9 mouse cellular contexts compared by ENCODE assay signal in genomic region chr19:53369469-53370043, GRCm38 (mm10). TPM values are rescaled to one million over a fixed set of nuclear protein-coding genes. Genes with fewer than 3 reads are reported as not detected.
DNase-seq lines count a peak whose midpoint lies in the region; ATAC-seq and TF ChIP-seq lines count a peak whose summit lies in the region.
"Had no signal": no experiment of that assay in that cellular context is flagged by ENCODE, and none has a peak within 500 bp of the region (broad histone marks: within the 10 kb centered on the region; RNA-seq: fewer than 3 reads in every experiment).

No protein-coding gene starts in this region.

- TF ChIP-seq CTCF in stomach, postnatal 0 days (IDR thresholded peaks at IDR 0.05; ENCODE audit: low read depth): peak; percentile 92

- WGBS in forebrain, embryonic 10.5 days: 42% methylated on average over 14 of the region's 14 CpGs
- WGBS in heart, embryonic 15.5 days: 29% methylated on average over 14 of the region's 14 CpGs
- WGBS in liver, embryonic 12.5 days (ENCODE audit: insufficient replicate concordance): 33% methylated on average over 14 of the region's 14 CpGs
- WGBS in stomach, postnatal 0 days: 21% methylated on average over 14 of the region's 14 CpGs

- H3K9me3 ChIP-seq in forebrain, embryonic 10.5 days: no peaks in the 10 kb centered on the region
- H3K9me3 ChIP-seq in heart, embryonic 15.5 days (replicated peaks): no peaks in the 10 kb centered on the region
- H3K9me3 ChIP-seq in liver, embryonic 12.5 days (replicated peaks): no peaks in the 10 kb centered on the region
- H3K9me3 ChIP-seq in stomach, postnatal 0 days (ENCODE audit: control insufficient read depth, low read length): no peaks in the 10 kb centered on the region

- no peak overlapping the region; the same call in 1 of the 2 replicates for H3K27ac ChIP-seq in forebrain, embryonic 10.5 days
- H3K27ac ChIP-seq in heart, embryonic 15.5 days: no peak overlapping the region
- H3K27ac ChIP-seq in liver, embryonic 12.5 days: no peak overlapping the region
- H3K27ac ChIP-seq in stomach, postnatal 0 days (replicated peaks): 0 out of 2 replicates have a peak overlapping the region, but pooled peaks have one; percentile 4

- no peak overlapping the region for H3K4me3 ChIP-seq in forebrain, embryonic 10.5 days
- no peak overlapping the region for H3K4me3 ChIP-seq in heart, embryonic 15.5 days
- no peak overlapping the region for H3K4me3 ChIP-seq in liver, embryonic 12.5 days
- H3K4me3 ChIP-seq in stomach, postnatal 0 days (ENCODE audit: low read depth, low read length): no peak overlapping the region; the same call in 1 of the 2 replicates

- no peaks in the 10 kb centered on the region for H3K27me3 ChIP-seq in forebrain, embryonic 10.5 days (ENCODE audit: poor library complexity, severe bottlenecking)
- H3K27me3 ChIP-seq in heart, embryonic 15.5 days: no peaks in the 10 kb centered on the region
- H3K27me3 ChIP-seq in liver, embryonic 12.5 days (replicated peaks): no peaks in the 10 kb centered on the region
- H3K27me3 ChIP-seq in stomach, postnatal 0 days (ENCODE audit: control insufficient read depth, insufficient read depth, low read length): no peaks in the 10 kb centered on the region

- TF ChIP-seq EP300 in stomach, postnatal 0 days (optimal IDR thresholded peaks at IDR 0.05): no peak

- peaks cover 44% of the 10 kb centered on the region for H3K36me3 ChIP-seq in forebrain, embryonic 10.5 days (replicated peaks)
- H3K36me3 ChIP-seq in heart, embryonic 15.5 days: peaks cover 27% of the 10 kb centered on the region
- peaks cover 42% of the 10 kb centered on the region for H3K36me3 ChIP-seq in liver, embryonic 12.5 days
- H3K36me3 ChIP-seq in stomach, postnatal 0 days (ENCODE audit: control insufficient read depth, insufficient read depth, low read length): 0 out of 2 replicates have a peak, but pooled peaks cover 3% of the 10 kb centered on the region

- no peak for ATAC-seq in heart, embryonic 15.5 days (replicated peaks; ENCODE audit: insufficient number of reproducible peaks, insufficient read depth, low FRiP score, low read depth)
- peak; percentile 48; the same call in 1 of the 2 replicates for ATAC-seq in liver, embryonic 12.5 days
- ATAC-seq in stomach, postnatal 0 days (ENCODE audit: low FRiP score, low TSS enrichment): peak; percentile 38; the same call in 1 of the 2 replicates

- H3K4me2 ChIP-seq in heart, embryonic 15.5 days: peak overlapping the region; percentile 4
- peak overlapping the region; percentile 14; the same call in 1 of the 2 replicates for H3K4me2 ChIP-seq in liver, embryonic 12.5 days
- peak overlapping the region; percentile 18 for H3K4me2 ChIP-seq in stomach, postnatal 0 days (replicated peaks; ENCODE audit: low read depth)

- H3K4me1 ChIP-seq in forebrain, embryonic 10.5 days: peaks cover 7% of the 10 kb centered on the region
- H3K4me1 ChIP-seq in heart, embryonic 15.5 days (replicated peaks): peaks cover 35% of the 10 kb centered on the region
- peaks cover 15% of the 10 kb centered on the region for H3K4me1 ChIP-seq in liver, embryonic 12.5 days
- no peaks in the 10 kb centered on the region for H3K4me1 ChIP-seq in stomach, postnatal 0 days (replicated peaks; ENCODE audit: control insufficient read depth, insufficient read depth)

- DNase-seq in ES-CJ7 (ENCODE audit: low read depth, low spot score): peak; percentile 88
- peak; percentile 70 for DNase-seq in c-Kit-positive CD71-negative TER-119-negative erythroid progenitor cells, embryonic 14.5 days (ENCODE audit: low read depth)
- peak; percentile 74 for DNase-seq in forebrain, embryonic 10.5 days (ENCODE audit: extremely low spot score, low spot score)
- peak; percentile 91 for DNase-seq in kidney, postnatal 14 days
- peak; percentile 75 for DNase-seq in neural tube, embryonic 10.5 days (ENCODE audit: extremely low spot score, low spot score)
- peak; percentile 77 for DNase-seq in stomach, postnatal 0 days (ENCODE audit: low spot score)

- H3K9ac ChIP-seq in heart, embryonic 15.5 days: no peak overlapping the region
- H3K9ac ChIP-seq in liver, embryonic 12.5 days: no peak overlapping the region
- H3K9ac ChIP-seq in stomach, postnatal 0 days (ENCODE audit: low read length): no peak overlapping the region

RNA-seq across cellular contexts. Expression of gene Gm10197, which starts 2.0 kb away (rescaled TPM):
- polyA plus RNA-seq in forebrain, embryonic 10.5 days (2016; fragmentation: Nextera tagmentation; extraction: Ambion mirVana): not detected in 2 replicates
- polyA plus RNA-seq in heart, embryonic 15.5 days (2015; fragmentation: Nextera tagmentation; extraction: Ambion mirVana): 2.5 TPM in 1 of 2 replicates, not detected in the other
- polyA plus RNA-seq in liver, embryonic 12.5 days (2016; fragmentation: Nextera tagmentation; extraction: Ambion mirVana): not detected in 2 replicates
- polyA plus RNA-seq in stomach, postnatal 0 days (2015; fragmentation: Nextera tagmentation; extraction: Ambion mirVana): not detected in 2 replicates
- polyA plus RNA-seq: large intestine, adult 2 months had no signal

RNA-seq across cellular contexts. Expression of gene Smndc1, which starts 20.8 kb away (rescaled TPM):
- 45.4 and 47.2 TPM in 2 replicates for polyA plus RNA-seq in forebrain, embryonic 10.5 days (2016; fragmentation: Nextera tagmentation; extraction: Ambion mirVana)
- 25.7 and 28.8 TPM in 2 replicates for polyA plus RNA-seq in heart, embryonic 15.5 days (2015; fragmentation: Nextera tagmentation; extraction: Ambion mirVana)
- 29.3 and 30.6 TPM in 2 replicates for polyA plus RNA-seq in liver, embryonic 12.5 days (2016; fragmentation: Nextera tagmentation; extraction: Ambion mirVana)
- 26.1 and 26.6 TPM in 2 replicates for polyA plus RNA-seq in stomach, postnatal 0 days (2015; fragmentation: Nextera tagmentation; extraction: Ambion mirVana)

RNA-seq across cellular contexts. Expression of gene Mxi1, which starts 59.2 kb away (rescaled TPM):
- 16.1 and 20.7 TPM in 2 replicates for polyA plus RNA-seq in forebrain, embryonic 10.5 days (2016; fragmentation: Nextera tagmentation; extraction: Ambion mirVana)
- polyA plus RNA-seq in heart, embryonic 15.5 days (2015; fragmentation: Nextera tagmentation; extraction: Ambion mirVana): 38.6 and 39.1 TPM in 2 replicates
- 38.3 and 39.3 TPM in 2 replicates for polyA plus RNA-seq in liver, embryonic 12.5 days (2016; fragmentation: Nextera tagmentation; extraction: Ambion mirVana)
- 28.6 and 31.3 TPM in 2 replicates for polyA plus RNA-seq in stomach, postnatal 0 days (2015; fragmentation: Nextera tagmentation; extraction: Ambion mirVana)
